Mouse (Mus musculus): ENCODE measurements at regions not wholly inside any gene's neighbourhood (a gene's known extent, or its start where the extent isn't known, plus 50 kb on each side); places are given as distances from the start of the nearest gene placed in this dataset.

- no peak for ATAC-seq (replicated peaks; ENCODE audit: low FRiP score)
Observed at GRCm38 (mm10) chr9:84577781-84578180, 652.8 kb downstream of the Bckdhb start.

GRCm38 (mm10) chr9:84587791-84588190, 662.8 kb downstream of the Bckdhb start:
- WGBS: 80% methylated on average over 4 of the region's 4 CpGs
- H3K36me3 ChIP-seq: no peaks in the 10 kb centered on the region
- no peak overlapping the region for H3K4me3 ChIP-seq (replicated peaks)
- no peak for ATAC-seq (replicated peaks; ENCODE audit: low FRiP score)
- no peak overlapping the region for H3K9ac ChIP-seq
- H3K27ac ChIP-seq: no peak overlapping the region
- H3K4me1 ChIP-seq: no peaks in the 10 kb centered on the region
- no peaks in the 10 kb centered on the region for H3K27me3 ChIP-seq
- no peak overlapping the region for H3K4me2 ChIP-seq
- no peaks in the 10 kb centered on the region for H3K9me3 ChIP-seq (replicated peaks)

More at GRCm38 (mm10) chr9:84577781-84578180, 652.8 kb downstream of the Bckdhb start:
- Histone ChIP-seq H3K4me2 (no peak overlapping the region), H3K9me3 (replicated peaks) (no peaks in the 10 kb centered on the region), H3K27ac (no peak overlapping the region), H3K4me3 (replicated peaks) (no peak overlapping the region), H3K36me3 (no peaks in the 10 kb centered on the region), H3K4me1 (no peaks in the 10 kb centered on the region), H3K27me3 (no peaks in the 10 kb centered on the region), H3K9ac (no peak overlapping the region)
- WGBS: 80% methylated on average over 5 of the region's 5 CpGs

- Histone ChIP-seq H3K4me3 (replicated peaks) (no peak overlapping the region), H3K9me3 (replicated peaks) (no peaks in the 10 kb centered on the region), H3K36me3 (no peaks in the 10 kb centered on the region), H3K27me3 (no peaks in the 10 kb centered on the region), H3K4me1 (no peaks in the 10 kb centered on the region), H3K9ac (no peak overlapping the region), H3K4me2 (no peak overlapping the region), H3K27ac (no peak overlapping the region)
- 31% methylated on average over 2 of the region's 2 CpGs for WGBS
- ATAC-seq (replicated peaks; ENCODE audit: low FRiP score): no peak
Observed at GRCm38 (mm10) chr9:84594724-84595123, 669.8 kb downstream of the Bckdhb start.
